Mouse (Mus musculus) kidney, embryonic 15.5 days (tissue): ENCODE measurements around the gene Cept1. TPM values are rescaled to one million over a fixed set of nuclear protein-coding genes. Genes with fewer than 3 reads are reported as not detected.
A peak's percentile ranks its signal among the peaks of the same experiment; 100 is the strongest.

Experiments
- ATAC-seq: fragments of 200-750 bp; cut with Nextera tagmentation; replicated peaks from 2 replicates; pipeline ENCODE4 v1.8.0; 2017; ENCODE audit warnings: moderate TSS enrichment; ENCODE audit not compliant: low FRiP score
- H3K27ac ChIP-seq: fragments of 300-500 bp; sonication (generic); 2 replicates; pipeline ENCODE4 v1.5.1; 2015; ENCODE audit warnings: mild to moderate bottlenecking, inconsistent platforms
- H3K27me3 ChIP-seq: fragments of 300-500 bp; sonication (generic); 2 replicates; pipeline ENCODE4 v1.6.1; 2015; ENCODE audit warnings: inconsistent platforms
- H3K36me3 ChIP-seq: fragments of 300-500 bp; sonication (generic); 2 replicates; pipeline ENCODE4 v1.6.1; 2015; ENCODE audit warnings: inconsistent platforms
- H3K4me1 ChIP-seq: fragments of 300-500 bp; sonication (generic); 2 replicates; pipeline ENCODE4 v1.6.1; 2015; ENCODE audit warnings: inconsistent platforms
- H3K4me2 ChIP-seq: fragments of 300-500 bp; sonication (generic); 2 replicates; pipeline ENCODE4 v1.6.1; 2015; ENCODE audit warnings: moderate library complexity, mild to moderate bottlenecking, inconsistent platforms
- H3K4me3 ChIP-seq: fragments of 300-500 bp; sonication (generic); replicated peaks from 2 replicates; pipeline ENCODE4 v1.5.1; 2015; ENCODE audit warnings: mild to moderate bottlenecking, inconsistent platforms
- H3K9ac ChIP-seq: fragments of 300-500 bp; sonication (generic); 2 replicates; pipeline ENCODE4 v1.6.1; 2015; ENCODE audit warnings: mild to moderate bottlenecking, inconsistent platforms
- H3K9me3 ChIP-seq: fragments of 300-500 bp; sonication (generic); replicated peaks from 2 replicates; pipeline ENCODE4 v1.6.1; 2016; ENCODE audit warnings: inconsistent platforms
- WGBS: fragments of 180-500 bp; shearing (Covaris S2); methylation state at CpG from one replicate; pipeline ENCODE4 v1.1.7; 2015; ENCODE audit warnings: mixed read lengths; 5-methylcytosine and 5-hydroxymethylcytosine counted together
- polyA plus RNA-seq: library from polyadenylated mRNA; unstranded; fragments of >200 nt; fragmentation: Nextera tagmentation; extraction: Ambion mirVana; gene quantifications from 2 replicates; pipeline ENCODE4 v1.2.1, GENCODE M21; 2015

The Cept1 gene
- polyA plus RNA-seq, 1 experiment from 2014 or later = 60.4 TPM

GRCm38 (mm10) chr3:106528032-106528431 is 19.6 kb downstream of the Cept1 start:
- no peak overlapping the region for H3K9ac ChIP-seq
- H3K4me2 ChIP-seq = no peak overlapping the region
- no peak overlapping the region for H3K4me3 ChIP-seq
- WGBS = 89% methylated on average over 2 of the region's 2 CpGs
- peaks cover 6% of the 10 kb centered on the region; the same call in 1 of the 2 replicates for H3K36me3 ChIP-seq
- no peaks in the 10 kb centered on the region for H3K4me1 ChIP-seq
- no peaks in the 10 kb centered on the region for H3K27me3 ChIP-seq
- ATAC-seq = no peak
- H3K27ac ChIP-seq = no peak overlapping the region
- no peaks in the 10 kb centered on the region for H3K9me3 ChIP-seq

- Histone ChIP-seq H3K36me3 (peaks cover 6% of the 10 kb centered on the region; the same call in 1 of the 2 replicates), H3K4me2 (no peak overlapping the region), H3K27ac (no peak overlapping the region), H3K9me3 (no peaks in the 10 kb centered on the region), H3K9ac (no peak overlapping the region), H3K4me3 (no peak overlapping the region), H3K27me3 (no peaks in the 10 kb centered on the region), H3K4me1 (no peaks in the 10 kb centered on the region)
- 94% methylated on average over 2 of the region's 2 CpGs for WGBS
- no peak for ATAC-seq
Measured at GRCm38 (mm10) chr3:106526411-106526810, 21.2 kb downstream of the Cept1 start.

GRCm38 (mm10) chr3:106522730-106523129 is 24.9 kb downstream of the Cept1 start:
- no peaks in the 10 kb centered on the region for H3K9me3 ChIP-seq
- H3K4me3 ChIP-seq = no peak overlapping the region
- 86% methylated on average over 1 of the region's 1 CpGs for WGBS
- no peak for ATAC-seq
- no peak overlapping the region for H3K27ac ChIP-seq
- no peaks in the 10 kb centered on the region for H3K4me1 ChIP-seq
- peaks cover 6% of the 10 kb centered on the region; the same call in 1 of the 2 replicates for H3K36me3 ChIP-seq
- H3K27me3 ChIP-seq = no peaks in the 10 kb centered on the region
- no peak overlapping the region for H3K4me2 ChIP-seq
- no peak overlapping the region for H3K9ac ChIP-seq

GRCm38 (mm10) chr3:106515016-106515415 is 32.6 kb downstream of the Cept1 start:
- WGBS = 84% methylated on average over 6 of the region's 6 CpGs
- Histone ChIP-seq H3K9ac (no peak overlapping the region), H3K27me3 (no peaks in the 10 kb centered on the region), H3K9me3 (no peaks in the 10 kb centered on the region), H3K36me3 (0 out of 2 replicates have a peak, but pooled peaks cover 3% of the 10 kb centered on the region), H3K27ac (no peak overlapping the region), H3K4me3 (no peak overlapping the region), H3K4me2 (no peak overlapping the region), H3K4me1 (no peaks in the 10 kb centered on the region)
- no peak for ATAC-seq

GRCm38 (mm10) chr3:106510669-106511068 is 36.9 kb downstream of the Cept1 start:
- Histone ChIP-seq H3K9me3 (no peaks in the 10 kb centered on the region), H3K27ac (no peak overlapping the region), H3K9ac (no peak overlapping the region), H3K4me2 (no peak overlapping the region), H3K27me3 (no peaks in the 10 kb centered on the region), H3K4me3 (no peak overlapping the region), H3K4me1 (no peaks in the 10 kb centered on the region), H3K36me3 (0 out of 2 replicates have a peak, but pooled peaks cover 3% of the 10 kb centered on the region)
- 92% methylated on average over 1 of the region's 1 CpGs for WGBS
- no peak for ATAC-seq

- H3K4me2 ChIP-seq = no peak overlapping the region
- H3K27ac ChIP-seq = no peak overlapping the region
- peaks cover 46% of the 10 kb centered on the region for H3K36me3 ChIP-seq
- no peak overlapping the region for H3K4me3 ChIP-seq
- no peaks in the 10 kb centered on the region for H3K4me1 ChIP-seq
- H3K9ac ChIP-seq = no peak overlapping the region
- H3K27me3 ChIP-seq = no peaks in the 10 kb centered on the region
- no peak for ATAC-seq
- H3K9me3 ChIP-seq = no peaks in the 10 kb centered on the region
- 88% methylated on average over 2 of the region's 2 CpGs for WGBS
Measured at GRCm38 (mm10) chr3:106502892-106503291, 44.7 kb downstream of the Cept1 start.

- Histone ChIP-seq H3K27me3 (no peaks in the 10 kb centered on the region), H3K9me3 (no peaks in the 10 kb centered on the region), H3K4me1 (0 out of 2 replicates have a peak, but pooled peaks cover 5% of the 10 kb centered on the region), H3K27ac (no peak overlapping the region), H3K4me3 (no peak overlapping the region), H3K4me2 (no peak overlapping the region), H3K9ac (no peak overlapping the region), H3K36me3 (peaks cover 46% of the 10 kb centered on the region)
- no peak for ATAC-seq
- 80% methylated on average over 2 of the region's 2 CpGs for WGBS
Measured at GRCm38 (mm10) chr3:106500510-106500909, 47.1 kb downstream of the Cept1 start.

GRCm38 (mm10) chr3:106496996-106497395 is 50.6 kb downstream of the Cept1 start:
- Histone ChIP-seq H3K9ac (no peak overlapping the region), H3K36me3 (peaks cover 15% of the 10 kb centered on the region), H3K9me3 (no peaks in the 10 kb centered on the region), H3K27ac (no peak overlapping the region), H3K4me2 (no peak overlapping the region), H3K4me1 (0 out of 2 replicates have a peak, but pooled peaks cover 5% of the 10 kb centered on the region), H3K4me3 (no peak overlapping the region), H3K27me3 (no peaks in the 10 kb centered on the region)
- no peak for ATAC-seq
- WGBS = 51% methylated on average over 3 of the region's 3 CpGs

- Histone ChIP-seq H3K36me3 (peaks cover 7% of the 10 kb centered on the region), H3K9me3 (no peaks in the 10 kb centered on the region), H3K9ac (no peak overlapping the region), H3K4me1 (0 out of 2 replicates have a peak, but pooled peaks cover 5% of the 10 kb centered on the region), H3K4me3 (no peak overlapping the region), H3K27ac (0 out of 2 replicates have a peak overlapping the region, but pooled peaks have one; percentile 10), H3K4me2 (no peak overlapping the region), H3K27me3 (no peaks in the 10 kb centered on the region)
- 52% methylated on average over 4 of the region's 4 CpGs for WGBS
- ATAC-seq = 0 out of 2 replicates have a peak, but pooled peaks have one; percentile 29
Measured at GRCm38 (mm10) chr3:106496045-106496721, 51.4 kb downstream of the Cept1 start.

GRCm38 (mm10) chr3:106495346-106496044 is 52.1 kb downstream of the Cept1 start:
- H3K27me3 ChIP-seq = no peaks in the 10 kb centered on the region
- WGBS = 80% methylated on average over 1 of the region's 1 CpGs
- no peaks in the 10 kb centered on the region for H3K9me3 ChIP-seq
- no peak overlapping the region for H3K4me2 ChIP-seq
- H3K36me3 ChIP-seq = peaks cover 2% of the 10 kb centered on the region
- H3K4me3 ChIP-seq = no peak overlapping the region
- H3K4me1 ChIP-seq = 0 out of 2 replicates have a peak, but pooled peaks cover 5% of the 10 kb centered on the region
- H3K9ac ChIP-seq = no peak overlapping the region
- ATAC-seq = no peak
- H3K27ac ChIP-seq = 0 out of 2 replicates have a peak overlapping the region, but pooled peaks have one; percentile 10

GRCm38 (mm10) chr3:106494417-106494950 is 53.1 kb downstream of the Cept1 start:
- H3K27ac ChIP-seq = no peak overlapping the region
- no peak overlapping the region for H3K9ac ChIP-seq
- no peaks in the 10 kb centered on the region for H3K27me3 ChIP-seq
- no peak overlapping the region for H3K4me3 ChIP-seq
- no peaks in the 10 kb centered on the region for H3K36me3 ChIP-seq
- 0 out of 2 replicates have a peak, but pooled peaks cover 5% of the 10 kb centered on the region for H3K4me1 ChIP-seq
- H3K4me2 ChIP-seq = no peak overlapping the region
- H3K9me3 ChIP-seq = no peaks in the 10 kb centered on the region
- no peak for ATAC-seq
- WGBS = 89% methylated on average over 1 of the region's 1 CpGs

- H3K4me1 ChIP-seq = 0 out of 2 replicates have a peak, but pooled peaks cover 5% of the 10 kb centered on the region
- H3K9ac ChIP-seq = no peak overlapping the region
- no peaks in the 10 kb centered on the region for H3K36me3 ChIP-seq
- ATAC-seq = no peak
- no peak overlapping the region for H3K27ac ChIP-seq
- H3K27me3 ChIP-seq = no peaks in the 10 kb centered on the region
- H3K4me2 ChIP-seq = no peak overlapping the region
- H3K4me3 ChIP-seq = no peak overlapping the region
- H3K9me3 ChIP-seq = no peaks in the 10 kb centered on the region
- WGBS = 52% methylated on average over 3 of the region's 3 CpGs
Measured at GRCm38 (mm10) chr3:106493882-106494281, 53.7 kb downstream of the Cept1 start.
